Mouse (Mus musculus): Measurements from ENCODE around the gene Uqcr11. TPM values are rescaled to one million over a fixed set of nuclear protein-coding genes. Genes with fewer than 3 reads are reported as not detected.

The Uqcr11 gene
- total and polyA plus RNA-seq, 2 experiments from 2014 or later: 2,020 to 3,128 TPM

DNA sequence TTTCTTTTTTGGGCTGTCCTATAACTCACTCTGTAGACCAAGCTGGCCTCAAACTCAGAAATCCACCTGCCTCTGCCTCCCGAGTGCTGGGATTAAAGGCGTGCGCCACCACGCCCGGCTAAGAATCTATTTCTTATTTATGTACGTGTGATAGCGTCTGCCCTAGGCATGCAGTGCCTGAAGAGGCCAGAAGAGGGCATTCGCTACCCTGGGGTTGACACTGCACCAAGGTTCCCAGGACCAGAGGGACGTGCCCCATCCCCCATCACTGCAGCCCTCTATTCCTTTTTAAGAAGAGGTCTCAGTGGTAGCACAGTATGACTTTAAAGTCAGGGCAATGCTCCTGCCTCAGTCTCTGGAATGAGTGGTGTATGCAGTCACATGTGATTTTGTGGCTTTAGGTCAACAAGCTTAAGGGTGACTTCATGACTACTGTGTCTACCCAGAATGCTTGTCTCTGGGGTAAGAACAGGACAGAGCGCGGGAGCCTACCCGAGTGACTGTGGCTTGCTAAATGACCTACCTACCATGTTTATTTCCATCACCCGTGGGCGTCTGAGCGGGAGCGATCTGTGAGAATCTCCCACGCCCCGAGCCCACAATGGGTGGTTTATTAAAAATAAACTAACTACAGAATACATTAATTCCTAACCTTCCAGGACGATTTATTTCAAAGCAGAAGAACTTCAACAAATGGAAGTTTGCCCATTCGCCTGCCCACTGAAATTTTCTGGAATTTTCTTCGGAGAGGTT lies 36.5 kb downstream of the Uqcr11 start:
- Histone ChIP-seq H3K4me1 (ENCODE audit: control insufficient read depth, insufficient read depth) (no peaks in the 10 kb centered on the region), H3K9me3 (replicated peaks; ENCODE audit: control insufficient read depth, low read length) (no peaks in the 10 kb centered on the region), H3K27me3 (ENCODE audit: control insufficient read depth, insufficient read depth, low read length) (0 out of 2 replicates have a peak, but pooled peaks cover 12% of the 10 kb centered on the region), H3K4me3 (ENCODE audit: low read depth, low read length) (no peak overlapping the region), H3K4me2 (ENCODE audit: low read depth, low read length) (no peak overlapping the region), H3K9ac (replicated peaks; ENCODE audit: low read depth, low read length) (no peak overlapping the region), H3K27ac (ENCODE audit: low read depth) (no peak overlapping the region), H3K36me3 (replicated peaks; ENCODE audit: control insufficient read depth, insufficient read depth, low read length) (no peaks in the 10 kb centered on the region)
- no peak for DNase-seq (ENCODE audit: low spot score)
- TF ChIP-seq EP300 (IDR thresholded peaks at IDR 0.05; ENCODE audit: low read depth) (no peak), CTCF (IDR thresholded peaks at IDR 0.05; ENCODE audit: low read depth) (no peak)
- 78% methylated on average over 21 of the region's 21 CpGs for WGBS
- ATAC-seq (ENCODE audit: insufficient read depth, low read depth): no peak

DNA sequence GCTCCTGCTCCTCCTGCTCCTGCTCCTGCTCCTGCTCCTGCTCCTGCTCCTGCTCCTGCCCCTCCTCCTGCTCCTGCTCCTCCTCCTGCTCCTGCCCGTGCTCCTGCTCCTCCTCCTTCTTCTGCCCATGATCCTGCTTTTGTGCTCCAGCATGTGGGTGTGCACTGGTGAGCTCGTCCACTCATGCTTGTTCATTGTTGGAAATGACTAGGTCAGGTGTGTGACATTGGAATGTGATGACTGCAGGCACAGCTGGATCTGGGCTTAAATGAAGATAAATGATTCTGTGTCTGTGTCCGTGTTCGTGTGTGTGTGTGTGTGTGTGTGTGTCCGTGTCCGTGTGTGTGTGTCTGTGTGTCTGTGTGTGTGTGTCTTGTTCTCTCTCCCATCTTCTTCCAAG lies 38.2 kb downstream of the Uqcr11 start:
- no peaks in the 10 kb centered on the region for H3K9me3 ChIP-seq (replicated peaks; ENCODE audit: control insufficient read depth, low read length)
- ATAC-seq (ENCODE audit: insufficient read depth, low read depth) (no peak), DNase-seq (ENCODE audit: low spot score) (no peak)
- H3K9ac ChIP-seq (replicated peaks; ENCODE audit: low read depth, low read length): no peak overlapping the region
- no peaks in the 10 kb centered on the region for H3K36me3 ChIP-seq (replicated peaks; ENCODE audit: control insufficient read depth, insufficient read depth, low read length)
- no peak overlapping the region for H3K4me2 ChIP-seq (ENCODE audit: low read depth, low read length)
- peaks cover 23% of the 10 kb centered on the region for H3K27me3 ChIP-seq (ENCODE audit: control insufficient read depth, insufficient read depth, low read length)
- no peak overlapping the region for H3K4me3 ChIP-seq (ENCODE audit: low read depth, low read length)
- 86% methylated on average over 6 of the region's 6 CpGs for WGBS
- no peak overlapping the region for H3K27ac ChIP-seq (ENCODE audit: low read depth)
- H3K4me1 ChIP-seq (ENCODE audit: control insufficient read depth, insufficient read depth): no peaks in the 10 kb centered on the region
- TF ChIP-seq CTCF (IDR thresholded peaks at IDR 0.05; ENCODE audit: low read depth) (no peak), EP300 (IDR thresholded peaks at IDR 0.05; ENCODE audit: low read depth) (no peak)

DNA sequence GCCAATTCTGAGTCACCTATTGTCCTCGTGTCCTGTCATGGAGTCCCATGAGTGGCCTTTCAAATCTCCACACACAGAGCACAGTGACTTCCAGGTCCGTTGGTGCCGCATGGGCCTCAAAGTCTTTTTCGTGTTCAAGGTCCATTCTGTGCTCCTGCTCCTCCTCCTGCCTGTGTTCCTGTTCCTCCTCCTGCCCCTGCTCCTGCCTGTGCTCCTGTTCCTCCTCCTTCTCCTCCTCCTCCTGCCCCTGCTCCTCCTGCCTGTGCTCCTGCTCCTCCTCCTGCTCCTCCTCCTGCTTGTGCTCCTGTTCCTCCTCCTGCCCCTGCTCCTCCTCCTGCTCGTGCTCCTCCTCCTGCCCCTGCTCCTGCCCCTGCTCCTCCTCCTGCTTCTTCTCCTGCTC lies 38.7 kb downstream of the Uqcr11 start:
- Histone ChIP-seq H3K4me3 (ENCODE audit: low read depth, low read length) (no peak overlapping the region), H3K9ac (replicated peaks; ENCODE audit: low read depth, low read length) (no peak overlapping the region), H3K9me3 (replicated peaks; ENCODE audit: control insufficient read depth, low read length) (no peaks in the 10 kb centered on the region), H3K27ac (ENCODE audit: low read depth) (no peak overlapping the region), H3K4me2 (ENCODE audit: low read depth, low read length) (no peak overlapping the region), H3K36me3 (replicated peaks; ENCODE audit: control insufficient read depth, insufficient read depth, low read length) (no peaks in the 10 kb centered on the region), H3K27me3 (ENCODE audit: control insufficient read depth, insufficient read depth, low read length) (peaks cover 22% of the 10 kb centered on the region), H3K4me1 (ENCODE audit: control insufficient read depth, insufficient read depth) (no peaks in the 10 kb centered on the region)
- TF ChIP-seq EP300 (IDR thresholded peaks at IDR 0.05; ENCODE audit: low read depth) (no peak), CTCF (IDR thresholded peaks at IDR 0.05; ENCODE audit: low read depth) (no peak)
- ATAC-seq (ENCODE audit: insufficient read depth, low read depth) (no peak), DNase-seq (ENCODE audit: low spot score) (no peak)
- WGBS: 50% methylated on average over 5 of the region's 5 CpGs

DNA sequence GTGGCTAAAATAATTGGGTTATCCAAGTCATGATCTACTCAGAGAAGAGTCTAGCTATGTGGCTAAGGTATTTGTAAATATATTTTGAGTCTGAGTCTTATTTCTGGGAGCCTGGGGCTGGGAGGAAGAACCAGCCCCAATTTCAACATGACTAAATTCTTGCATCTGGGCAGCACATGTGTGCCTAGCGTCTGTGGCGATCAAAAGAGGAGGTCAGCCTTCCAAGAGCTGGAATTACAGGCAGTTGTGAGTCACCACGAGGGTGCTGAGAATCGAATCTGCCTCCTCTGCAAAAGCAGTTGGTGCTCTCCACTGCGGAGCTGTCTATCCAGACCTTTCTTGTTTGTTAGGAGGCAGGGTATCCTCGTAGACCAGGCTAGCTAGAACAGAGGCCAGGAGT lies 40.9 kb downstream of the Uqcr11 start:
- Histone ChIP-seq H3K27ac (ENCODE audit: low read depth) (no peak overlapping the region), H3K36me3 (replicated peaks; ENCODE audit: control insufficient read depth, insufficient read depth, low read length) (no peaks in the 10 kb centered on the region), H3K4me2 (ENCODE audit: low read depth, low read length) (no peak overlapping the region), H3K9me3 (replicated peaks; ENCODE audit: control insufficient read depth, low read length) (no peaks in the 10 kb centered on the region), H3K27me3 (ENCODE audit: control insufficient read depth, insufficient read depth, low read length) (peaks cover 24% of the 10 kb centered on the region), H3K9ac (replicated peaks; ENCODE audit: low read depth, low read length) (no peak overlapping the region), H3K4me3 (ENCODE audit: low read depth, low read length) (no peak overlapping the region), H3K4me1 (ENCODE audit: control insufficient read depth, insufficient read depth) (no peaks in the 10 kb centered on the region)
- ATAC-seq (ENCODE audit: insufficient read depth, low read depth) (no peak), DNase-seq (ENCODE audit: low spot score) (no peak)
- 64% methylated on average over 6 of the region's 6 CpGs for WGBS
- TF ChIP-seq EP300 (IDR thresholded peaks at IDR 0.05; ENCODE audit: low read depth) (no peak), CTCF (IDR thresholded peaks at IDR 0.05; ENCODE audit: low read depth) (no peak)

DNA sequence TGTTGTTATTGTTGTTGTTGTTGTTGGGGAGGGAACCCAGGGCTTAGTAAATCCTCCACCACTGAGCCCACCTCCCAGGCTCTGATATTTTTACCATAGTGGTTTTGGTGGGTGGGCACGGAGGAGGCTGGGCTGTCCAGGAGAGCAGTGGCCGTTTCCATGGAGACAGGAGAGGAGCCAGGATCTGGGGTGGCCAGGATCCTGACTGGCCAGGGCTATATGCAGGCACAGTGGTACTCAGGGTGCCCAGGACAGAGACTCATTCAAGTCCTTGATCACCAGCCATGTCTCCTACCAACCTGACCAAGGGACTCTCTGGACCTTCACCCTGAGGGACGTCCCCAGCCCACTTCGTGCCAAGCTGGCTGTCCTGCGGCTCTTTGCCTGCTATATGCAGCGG lies 42.9 kb downstream of the Uqcr11 start:
- Histone ChIP-seq H3K4me1 (ENCODE audit: control insufficient read depth, insufficient read depth) (no peaks in the 10 kb centered on the region), H3K4me2 (ENCODE audit: low read depth, low read length) (no peak overlapping the region), H3K9ac (replicated peaks; ENCODE audit: low read depth, low read length) (no peak overlapping the region), H3K27me3 (ENCODE audit: control insufficient read depth, insufficient read depth, low read length) (peaks cover 40% of the 10 kb centered on the region), H3K36me3 (replicated peaks; ENCODE audit: control insufficient read depth, insufficient read depth, low read length) (no peaks in the 10 kb centered on the region), H3K9me3 (replicated peaks; ENCODE audit: control insufficient read depth, low read length) (no peaks in the 10 kb centered on the region), H3K27ac (ENCODE audit: low read depth) (no peak overlapping the region), H3K4me3 (ENCODE audit: low read depth, low read length) (no peak overlapping the region)
- ATAC-seq (ENCODE audit: insufficient read depth, low read depth) (no peak), DNase-seq (ENCODE audit: low spot score) (no peak)
- TF ChIP-seq EP300 (IDR thresholded peaks at IDR 0.05; ENCODE audit: low read depth) (no peak), CTCF (IDR thresholded peaks at IDR 0.05; ENCODE audit: low read depth) (no peak)
- WGBS: 33% methylated on average over 6 of the region's 6 CpGs

Measured in heart, postnatal 0 days (tissue).